Mouse (Mus musculus) lung, postnatal 0 days (tissue): ENCODE measurements at regions not wholly inside any gene's neighbourhood (a gene's known extent, or its start where the extent isn't known, plus 50 kb on each side); places are given as distances from the start of the nearest gene placed in this dataset.

Experiments
- ATAC-seq: fragments of 200-750 bp; cut with Nextera tagmentation; 2 replicates; pipeline ENCODE4 v1.8.0; 2017; ENCODE audit warnings: moderate library complexity
- DNase-seq: peaks from one replicate; pipeline ENCODE4 v3.0.0-alpha.2; 2016; ENCODE audit warnings: low spot score
- H3K27ac ChIP-seq: fragments of 300-500 bp; sonication (generic); 2 replicates; pipeline ENCODE4 v1.5.1; 2014; ENCODE audit warnings: antibody characterized with exemption, mild to moderate bottlenecking, low read length, mixed read lengths
- H3K27me3 ChIP-seq: fragments of 300-500 bp; sonication (generic); replicated peaks from 2 replicates; pipeline ENCODE4 v1.6.1; 2014; ENCODE audit warnings: low read length, mixed read lengths; ENCODE audit not compliant: insufficient read depth
- H3K36me3 ChIP-seq: fragments of 300-500 bp; sonication (generic); 2 replicates; pipeline ENCODE4 v1.6.1; 2014; ENCODE audit warnings: low read length, mixed read lengths; ENCODE audit not compliant: insufficient read depth
- H3K4me1 ChIP-seq: fragments of 300-500 bp; sonication (generic); 2 replicates; pipeline ENCODE4 v1.6.1; 2014; ENCODE audit warnings: antibody characterized with exemption, low read depth, low read length, mixed read lengths; ENCODE audit not compliant: insufficient read depth
- H3K4me2 ChIP-seq: fragments of 300-500 bp; sonication (generic); replicated peaks from 2 replicates; pipeline ENCODE4 v1.6.1; 2014; ENCODE audit warnings: low read depth, mild to moderate bottlenecking, low read length, moderate library complexity, mixed read lengths
- H3K4me3 ChIP-seq: fragments of 300-500 bp; sonication (generic); 2 replicates; pipeline ENCODE4 v1.5.1; 2014; ENCODE audit warnings: low read depth, low read length
- H3K9ac ChIP-seq: fragments of 300-500 bp; sonication (generic); replicated peaks from 2 replicates; pipeline ENCODE4 v1.6.1; 2014; ENCODE audit warnings: low read depth, mild to moderate bottlenecking
- H3K9me3 ChIP-seq: fragments of 300-500 bp; sonication (generic); 2 replicates; pipeline ENCODE4 v1.6.1; 2016; ENCODE audit warnings: low read length, mixed read lengths
- CTCF ChIP-seq: IDR thresholded peaks from 2 replicates; pipeline ENCODE4 v1.5.1; 2016; ENCODE audit warnings: antibody characterized with exemption, mild to moderate bottlenecking
- EP300 ChIP-seq: IDR thresholded peaks from 2 replicates; pipeline ENCODE4 v1.6.1; 2016; ENCODE audit warnings: antibody characterized with exemption, mild to moderate bottlenecking, control low read depth
- WGBS: fragments of 180-500 bp; shearing (Covaris S2); extraction: QIAGEN DNeasy Blood & Tissue Kit; methylation state at CpG from one replicate; pipeline ENCODE4 v1.1.7; 2014; 5-methylcytosine and 5-hydroxymethylcytosine counted together

GRCm38 (mm10) chr7:40805866-40806265, 92.3 kb upstream of the Vstm2b start:
- H3K4me3 ChIP-seq = no peak overlapping the region
- H3K9me3 ChIP-seq = no peaks in the 10 kb centered on the region
- no peaks in the 10 kb centered on the region for H3K27me3 ChIP-seq
- H3K27ac ChIP-seq = no peak overlapping the region
- H3K4me2 ChIP-seq = no peak overlapping the region
- H3K36me3 ChIP-seq = no peaks in the 10 kb centered on the region
- ATAC-seq (no peak), DNase-seq (no peak)
- TF ChIP-seq CTCF (no peak), EP300 (no peak)
- WGBS = 62% methylated on average over 4 of the region's 4 CpGs
- H3K4me1 ChIP-seq = no peaks in the 10 kb centered on the region
- H3K9ac ChIP-seq = no peak overlapping the region

- WGBS = 87% methylated on average over 4 of the region's 4 CpGs
- H3K4me2 ChIP-seq = no peak overlapping the region
- ATAC-seq = no peak
These were observed 85.2 kb upstream of the Vstm2b start for GRCm38 (mm10) chr7:40812952-40813351.

GRCm38 (mm10) chr7:40825141-40825742, 72.9 kb upstream of the Vstm2b start:
- no peak overlapping the region for H3K9ac ChIP-seq
- H3K36me3 ChIP-seq = no peaks in the 10 kb centered on the region
- no peaks in the 10 kb centered on the region; the same call in 1 of the 2 replicates for H3K9me3 ChIP-seq
- H3K27me3 ChIP-seq = no peaks in the 10 kb centered on the region
- no peak for DNase-seq
- no peak overlapping the region for H3K4me2 ChIP-seq
- no peak for ATAC-seq
- H3K4me1 ChIP-seq = no peaks in the 10 kb centered on the region
- H3K4me3 ChIP-seq = no peak overlapping the region
- WGBS = 76% methylated on average over 7 of the region's 7 CpGs
- H3K27ac ChIP-seq = no peak overlapping the region
- TF ChIP-seq CTCF (no peak), EP300 (no peak)

More at GRCm38 (mm10) chr7:40812952-40813351, 85.2 kb upstream of the Vstm2b start:
- Histone ChIP-seq H3K27ac (no peak overlapping the region), H3K36me3 (no peaks in the 10 kb centered on the region), H3K9me3 (no peaks in the 10 kb centered on the region), H3K9ac (no peak overlapping the region), H3K4me1 (no peaks in the 10 kb centered on the region), H3K4me3 (no peak overlapping the region), H3K27me3 (no peaks in the 10 kb centered on the region)
- DNase-seq = no peak
- TF ChIP-seq CTCF (no peak), EP300 (no peak)

GRCm38 (mm10) chr7:40829526-40829925, 68.6 kb upstream of the Vstm2b start:
- no peaks in the 10 kb centered on the region for H3K36me3 ChIP-seq
- ATAC-seq = no peak
- no peaks in the 10 kb centered on the region; the same call in 1 of the 2 replicates for H3K9me3 ChIP-seq
- H3K4me2 ChIP-seq = no peak overlapping the region
- H3K27me3 ChIP-seq = no peaks in the 10 kb centered on the region
- H3K27ac ChIP-seq = no peak overlapping the region
- no peak overlapping the region for H3K9ac ChIP-seq
- H3K4me3 ChIP-seq = no peak overlapping the region
- WGBS = 70% methylated on average over 5 of the region's 5 CpGs
- H3K4me1 ChIP-seq = no peaks in the 10 kb centered on the region
- TF ChIP-seq EP300 (no peak), CTCF (no peak)
- no peak for DNase-seq

GRCm38 (mm10) chr7:40831583-40831982, 66.5 kb upstream of the Vstm2b start:
- WGBS = 67% methylated on average over 4 of the region's 4 CpGs
- Histone ChIP-seq H3K36me3 (no peaks in the 10 kb centered on the region), H3K27ac (no peak overlapping the region), H3K9ac (no peak overlapping the region), H3K4me3 (no peak overlapping the region), H3K4me1 (no peaks in the 10 kb centered on the region), H3K4me2 (no peak overlapping the region), H3K27me3 (no peaks in the 10 kb centered on the region), H3K9me3 (no peaks in the 10 kb centered on the region; the same call in 1 of the 2 replicates)
- TF ChIP-seq CTCF (no peak), EP300 (no peak)
- no peak for ATAC-seq
- DNase-seq = no peak

GRCm38 (mm10) chr7:40842344-40842992, 55.7 kb upstream of the Vstm2b start:
- Histone ChIP-seq H3K27ac (no peak overlapping the region), H3K4me3 (no peak overlapping the region), H3K36me3 (no peaks in the 10 kb centered on the region), H3K27me3 (no peaks in the 10 kb centered on the region), H3K9me3 (no peaks in the 10 kb centered on the region), H3K4me1 (no peaks in the 10 kb centered on the region), H3K9ac (no peak overlapping the region), H3K4me2 (no peak overlapping the region)
- ATAC-seq (no peak), DNase-seq (no peak)
- TF ChIP-seq CTCF (no peak), EP300 (no peak)
- 79% methylated on average over 8 of the region's 8 CpGs for WGBS
